Mouse (Mus musculus): ENCODE data around the gene Klk11. TPM values are rescaled to one million over a fixed set of nuclear protein-coding genes. Genes with fewer than 3 reads are reported as not detected.

Gene Klk11
- total RNA-seq (2015), result not detected in 2 replicates
- not detected in 2 replicates for total RNA-seq (2017)

DNA sequence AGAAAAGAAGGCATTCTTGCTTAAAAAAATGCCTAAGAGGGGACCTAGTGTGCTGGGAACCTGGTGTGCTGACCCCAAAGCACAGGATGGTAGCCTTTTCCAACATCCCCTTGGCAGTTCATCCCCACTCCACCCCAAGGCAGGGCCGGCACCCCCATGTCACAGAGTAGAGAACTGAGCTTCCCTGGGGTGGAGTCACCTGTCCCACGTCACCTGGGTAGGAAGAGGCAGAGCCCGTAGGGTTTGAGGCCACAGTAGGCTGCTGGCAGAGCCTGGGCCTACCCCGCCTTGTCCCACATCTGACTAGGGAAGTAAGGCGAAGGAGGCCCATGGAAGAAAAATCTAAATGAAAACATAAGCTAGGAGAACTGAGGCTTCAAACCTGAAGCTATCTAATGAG is at the start of gene Klk11:
TSS of gene Klk11 (plus strand) at position 241 of the 400 bp plus-strand sequence.
- no peak for ATAC-seq (ENCODE audit: poor library complexity, severe bottlenecking)

DNA sequence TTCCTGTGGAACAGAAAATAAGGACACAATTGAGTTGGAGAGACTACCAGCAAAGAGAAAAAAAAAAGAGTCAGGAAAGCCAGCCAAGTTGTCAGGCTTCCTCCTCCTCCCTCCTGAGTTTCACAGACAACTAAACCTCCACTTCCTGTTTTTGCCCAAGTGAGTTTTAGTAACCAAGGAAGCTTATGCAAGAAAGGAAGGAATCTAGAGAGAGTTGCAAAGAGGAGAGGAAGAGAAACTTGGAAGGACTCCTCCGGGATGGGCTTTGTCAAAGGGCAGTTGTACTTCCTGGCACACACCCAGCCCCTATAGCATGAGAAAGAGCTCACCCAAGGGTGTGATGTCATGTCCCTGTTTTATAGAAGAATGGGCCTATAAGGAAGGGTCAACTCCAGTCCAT is 26.6 kb upstream of the Klk11 start:
- peak; percentile 97 for ATAC-seq (ENCODE audit: poor library complexity, severe bottlenecking)

DNA sequence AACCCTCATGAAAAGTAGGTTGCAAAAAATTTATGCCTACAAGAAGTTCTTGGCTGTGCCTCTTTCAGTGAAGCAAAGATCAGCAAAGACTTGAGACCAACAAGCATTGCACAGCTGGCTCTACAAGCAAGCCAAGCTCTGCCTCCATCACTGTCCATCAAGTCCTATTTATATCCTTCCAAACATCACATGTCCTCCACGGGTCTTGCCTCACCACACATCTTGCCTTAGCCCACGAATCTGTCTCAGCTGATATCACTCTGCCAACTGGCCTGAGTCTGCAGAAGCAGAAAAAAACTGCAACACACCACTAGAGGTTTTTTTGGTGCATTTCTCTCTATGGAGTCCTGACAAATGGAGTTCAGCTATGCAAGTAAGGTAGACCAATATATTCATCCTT is 21.6 kb upstream of the Klk11 start:
- ATAC-seq (ENCODE audit: poor library complexity, severe bottlenecking), result no peak

DNA sequence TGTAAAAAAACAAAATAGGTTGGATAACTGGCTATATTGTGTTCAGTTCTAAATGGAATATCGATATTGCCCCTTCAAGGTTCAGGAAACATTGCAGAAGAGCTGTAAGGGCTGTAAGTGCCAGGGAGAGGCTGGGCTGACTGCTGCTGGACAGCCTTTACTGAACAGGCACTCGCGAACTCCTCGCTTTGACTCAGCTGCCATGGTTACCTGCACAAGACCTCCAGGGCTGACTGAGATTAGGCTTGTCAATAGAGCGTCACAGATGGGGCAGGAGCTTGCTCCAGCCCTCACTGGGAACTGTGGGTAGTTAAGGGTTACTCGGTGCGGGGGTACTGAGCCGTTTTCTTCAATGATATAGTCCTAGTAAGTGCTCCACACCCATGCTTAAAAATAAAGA is 7.9 kb upstream of the Klk11 start:
- ATAC-seq (ENCODE audit: poor library complexity, severe bottlenecking), result no peak

DNA sequence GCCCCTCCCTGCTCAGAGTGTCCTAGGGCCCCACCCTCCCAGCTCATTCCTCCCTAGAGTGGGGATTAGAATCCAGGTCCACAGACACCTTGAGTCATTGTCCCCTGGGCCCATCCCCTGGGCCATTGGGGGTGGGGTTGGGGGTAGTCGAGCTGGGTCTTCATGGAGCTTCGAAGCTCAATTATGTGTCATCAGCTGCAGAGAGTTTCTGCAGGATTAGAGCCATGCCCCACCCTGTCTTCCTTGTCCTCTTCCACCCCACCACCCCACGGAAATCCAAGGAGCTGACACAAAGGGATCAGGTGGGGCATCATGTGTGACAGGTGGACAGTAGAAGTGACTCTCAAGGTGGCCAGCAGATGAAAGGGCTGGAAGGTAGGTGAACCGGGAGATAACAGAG is 5.8 kb upstream of the Klk11 start, which contains the start of gene Klk12:
TSS of gene Klk12 (plus strand) at position 301 of the 400 bp plus-strand sequence.
- no peak for ATAC-seq (ENCODE audit: poor library complexity, severe bottlenecking)

DNA sequence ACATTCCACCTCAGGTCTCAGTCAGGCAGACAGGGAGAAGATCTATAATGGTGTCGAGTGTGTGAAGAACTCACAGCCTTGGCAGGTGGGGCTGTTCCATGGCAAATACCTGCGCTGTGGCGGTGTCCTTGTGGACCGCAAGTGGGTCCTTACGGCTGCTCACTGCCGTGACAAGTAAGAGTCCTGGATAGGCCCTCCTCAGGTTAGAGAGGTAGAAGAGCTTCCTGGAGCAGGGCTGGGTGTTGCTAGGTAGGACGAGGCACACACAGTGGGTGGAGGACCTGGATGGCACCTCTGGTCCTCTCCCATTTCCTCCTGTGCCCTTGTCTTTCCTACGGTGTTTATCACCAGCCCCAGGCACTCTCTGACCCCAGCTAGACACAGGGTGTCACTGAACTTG is 4.8 kb upstream of the Klk11 start:
- no peak for ATAC-seq (ENCODE audit: poor library complexity, severe bottlenecking)

DNA sequence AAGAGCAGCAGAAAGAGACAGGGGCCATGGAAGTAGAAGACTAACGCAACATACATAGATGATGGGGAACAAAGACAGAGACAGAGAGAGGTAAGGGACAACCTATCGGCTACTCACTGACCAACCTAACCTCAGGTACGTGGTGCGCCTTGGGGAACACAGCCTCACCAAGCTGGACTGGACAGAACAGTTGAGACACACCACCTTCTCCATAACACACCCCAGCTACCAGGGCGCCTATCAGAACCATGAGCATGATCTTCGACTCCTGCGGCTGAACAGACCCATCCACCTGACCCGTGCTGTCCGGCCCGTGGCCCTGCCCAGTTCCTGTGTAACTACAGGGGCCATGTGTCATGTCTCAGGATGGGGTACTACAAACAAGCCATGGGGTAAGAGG is 3.7 kb upstream of the Klk11 start:
- no peak for ATAC-seq (ENCODE audit: poor library complexity, severe bottlenecking)

DNA sequence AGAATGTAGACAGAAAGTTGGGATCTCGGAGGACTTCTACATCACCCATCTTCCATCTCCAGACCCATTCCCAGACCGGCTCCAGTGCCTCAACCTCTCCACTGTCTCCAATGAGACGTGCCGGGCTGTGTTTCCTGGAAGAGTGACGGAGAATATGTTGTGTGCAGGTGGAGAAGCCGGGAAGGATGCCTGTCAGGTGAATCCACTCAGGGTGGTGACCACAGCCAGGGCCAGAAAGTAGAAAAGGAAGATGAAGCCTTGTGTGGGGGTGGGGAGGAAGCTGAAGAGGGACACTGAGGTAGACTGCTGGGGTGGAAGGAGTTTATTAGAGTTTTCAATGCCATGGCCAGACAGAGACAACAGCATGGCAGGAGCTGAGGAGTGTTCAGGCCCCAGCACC is 2.5 kb upstream of the Klk11 start:
- no peak for ATAC-seq (ENCODE audit: poor library complexity, severe bottlenecking)

DNA sequence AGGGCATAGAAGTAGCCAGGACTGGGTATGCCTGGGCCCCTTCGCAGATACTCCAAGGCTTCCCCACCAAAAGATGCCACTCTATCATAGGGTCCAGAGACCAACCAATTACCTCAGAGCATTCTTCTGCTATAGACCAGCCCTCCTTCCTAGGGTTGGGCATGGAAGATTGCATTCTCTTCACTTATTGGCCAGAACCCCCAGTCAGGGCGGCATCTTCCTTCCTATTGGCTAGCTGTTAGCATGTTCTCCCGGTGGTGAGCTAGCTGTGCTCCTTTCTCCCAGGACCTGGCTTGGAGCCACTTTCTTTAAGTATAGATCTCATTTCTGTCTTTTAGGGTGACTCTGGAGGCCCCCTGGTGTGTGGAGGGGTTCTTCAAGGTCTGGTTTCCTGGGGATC is 1.5 kb upstream of the Klk11 start:
- ATAC-seq (ENCODE audit: poor library complexity, severe bottlenecking), result no peak

DNA sequence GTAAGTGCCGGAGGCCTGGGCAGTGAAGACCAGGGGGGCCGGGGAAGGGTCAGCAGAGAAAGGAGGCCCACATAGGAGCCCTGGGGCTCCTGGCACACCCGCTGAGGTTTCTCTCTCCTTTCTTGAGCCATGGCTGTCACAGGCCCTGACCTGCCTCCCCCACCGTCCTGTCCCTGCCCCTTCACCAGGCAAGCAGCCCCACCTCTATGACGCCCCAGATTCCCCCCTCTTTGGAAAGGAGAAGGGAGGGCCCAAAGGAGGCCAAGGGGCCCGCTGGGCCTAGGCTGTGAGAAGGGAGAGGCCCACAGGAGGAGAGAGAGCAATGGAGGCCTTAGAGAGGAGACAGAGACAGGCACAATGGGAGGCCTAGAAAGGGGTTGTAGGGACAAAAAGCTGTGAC is 398 bp downstream of the Klk11 start:
- no peak for ATAC-seq (ENCODE audit: poor library complexity, severe bottlenecking)

DNA sequence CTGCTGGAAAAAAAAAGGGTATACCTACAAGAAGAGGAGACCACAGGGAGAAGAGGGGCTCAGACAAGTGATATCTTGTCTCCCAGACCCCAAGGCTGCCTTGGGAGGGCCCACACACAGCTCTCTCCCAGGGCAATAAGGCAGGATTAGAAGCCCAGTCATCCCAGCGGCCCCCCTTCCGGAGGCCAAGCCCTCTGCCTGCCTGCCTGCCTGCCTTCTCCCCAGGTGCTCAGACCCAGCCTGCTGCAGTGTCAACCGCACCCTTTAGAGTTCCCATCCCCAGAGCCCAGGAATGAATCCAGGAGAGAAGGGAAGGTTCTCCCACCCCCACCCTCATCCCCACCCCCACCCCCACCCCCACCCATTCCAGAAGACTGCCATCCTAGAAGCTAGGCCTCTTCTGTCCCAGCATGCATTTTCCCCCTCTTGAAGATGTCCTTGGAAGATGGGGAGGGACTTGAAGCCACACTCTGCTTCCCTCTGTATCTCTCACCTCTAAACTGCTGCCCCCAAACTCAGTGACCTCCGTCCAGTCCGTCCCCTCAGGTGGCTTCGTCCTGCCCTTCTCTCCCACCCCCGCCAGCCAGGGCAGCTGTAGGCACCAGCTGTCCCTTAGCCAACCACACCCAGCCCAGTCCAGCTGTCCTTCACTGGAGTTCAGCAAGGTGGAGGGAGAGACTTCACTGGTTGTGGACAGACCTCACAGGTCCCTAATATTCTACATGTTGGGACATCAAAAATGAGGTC is 1.1 kb downstream of the Klk11 start:
- ATAC-seq (ENCODE audit: poor library complexity, severe bottlenecking), result no peak

DNA sequence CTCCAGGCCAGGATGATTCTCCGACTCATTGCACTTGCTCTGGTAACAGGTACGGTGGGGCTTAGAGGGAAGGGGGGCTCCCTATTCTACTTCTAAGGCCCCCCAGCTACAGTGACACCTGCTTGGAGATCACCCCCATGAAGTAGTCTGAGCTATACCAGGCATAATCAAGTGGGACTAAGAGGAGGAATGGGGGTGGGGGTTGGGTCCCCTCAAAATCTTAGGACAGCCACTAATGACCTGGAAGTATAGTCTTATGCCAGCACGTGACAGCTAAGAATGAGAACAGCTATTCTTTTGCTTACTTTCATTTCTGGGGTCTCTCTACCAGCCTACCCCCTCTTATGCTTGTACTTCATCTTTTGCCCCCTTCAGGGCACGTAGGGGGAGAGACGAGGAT is 2.1 kb downstream of the Klk11 start:
- no peak for ATAC-seq (ENCODE audit: poor library complexity, severe bottlenecking)

DNA sequence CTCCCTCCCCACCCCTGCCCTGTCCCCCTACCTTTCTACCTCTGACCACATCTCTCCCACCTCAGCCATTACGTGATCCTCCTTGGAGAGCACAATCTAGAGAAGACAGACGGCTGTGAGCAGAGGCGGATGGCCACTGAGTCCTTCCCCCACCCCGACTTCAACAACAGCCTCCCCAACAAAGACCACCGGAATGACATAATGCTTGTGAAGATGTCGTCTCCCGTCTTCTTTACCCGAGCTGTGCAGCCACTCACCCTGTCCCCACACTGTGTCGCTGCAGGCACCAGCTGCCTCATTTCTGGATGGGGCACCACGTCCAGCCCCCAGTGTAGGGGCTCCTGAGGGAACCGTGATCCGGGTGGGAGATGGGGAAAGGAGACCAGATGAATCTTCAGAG is 3.0 kb downstream of the Klk11 start:
- ATAC-seq (ENCODE audit: poor library complexity, severe bottlenecking), result no peak

DNA sequence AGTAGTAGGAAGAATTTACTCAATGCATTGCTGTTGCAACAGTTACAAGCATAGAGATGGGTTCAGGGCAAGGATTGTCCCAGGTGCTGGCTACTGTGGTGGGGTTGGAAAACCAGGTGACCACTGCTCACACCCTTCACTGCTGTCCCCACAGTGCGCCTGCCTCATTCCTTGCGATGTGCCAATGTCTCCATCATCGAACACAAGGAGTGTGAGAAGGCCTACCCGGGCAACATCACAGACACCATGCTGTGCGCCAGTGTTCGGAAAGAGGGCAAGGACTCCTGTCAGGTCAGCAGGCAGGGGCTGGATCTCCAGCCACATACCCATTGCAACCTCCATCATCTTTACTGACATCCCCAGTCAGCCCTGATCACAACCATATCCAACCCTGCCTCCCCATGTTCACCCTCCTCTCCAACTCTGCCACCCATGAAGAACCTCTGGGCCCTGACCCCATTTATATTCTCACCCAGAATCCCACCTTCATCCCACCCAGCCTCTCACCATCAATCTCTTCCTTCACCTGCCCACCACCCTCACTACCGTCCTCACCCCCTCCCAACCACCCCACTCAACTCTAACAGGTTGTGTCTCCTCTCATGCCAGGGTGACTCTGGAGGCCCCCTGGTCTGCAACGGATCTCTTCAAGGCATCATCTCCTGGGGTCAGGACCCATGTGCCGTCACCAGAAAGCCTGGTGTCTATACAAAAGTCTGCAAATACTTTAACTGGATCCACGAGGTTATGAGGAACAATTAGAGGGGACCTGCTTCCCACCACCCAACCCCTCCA is 4.0 kb downstream of the Klk11 start:
- ATAC-seq (ENCODE audit: poor library complexity, severe bottlenecking), result no peak

DNA sequence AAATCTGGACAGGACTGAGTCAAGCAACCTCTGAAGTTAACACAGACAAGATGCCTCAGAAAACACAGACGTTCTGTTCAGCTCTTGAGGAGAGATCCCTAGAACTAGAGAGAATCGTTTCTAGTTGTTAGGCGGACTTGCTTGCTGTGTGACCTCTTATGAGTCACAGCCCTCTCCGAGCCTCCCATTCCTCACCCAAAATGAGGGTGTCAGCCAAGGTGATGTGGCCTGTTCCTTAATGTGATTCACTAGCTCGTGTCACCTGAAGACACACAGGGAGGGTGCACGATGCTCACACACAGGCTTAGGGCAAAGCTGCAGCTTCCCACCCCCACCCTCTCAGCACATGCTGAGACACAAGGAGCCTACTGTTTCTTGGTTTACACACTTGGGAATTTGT is 5.8 kb downstream of the Klk11 start:
- ATAC-seq (ENCODE audit: poor library complexity, severe bottlenecking), result no peak

DNA sequence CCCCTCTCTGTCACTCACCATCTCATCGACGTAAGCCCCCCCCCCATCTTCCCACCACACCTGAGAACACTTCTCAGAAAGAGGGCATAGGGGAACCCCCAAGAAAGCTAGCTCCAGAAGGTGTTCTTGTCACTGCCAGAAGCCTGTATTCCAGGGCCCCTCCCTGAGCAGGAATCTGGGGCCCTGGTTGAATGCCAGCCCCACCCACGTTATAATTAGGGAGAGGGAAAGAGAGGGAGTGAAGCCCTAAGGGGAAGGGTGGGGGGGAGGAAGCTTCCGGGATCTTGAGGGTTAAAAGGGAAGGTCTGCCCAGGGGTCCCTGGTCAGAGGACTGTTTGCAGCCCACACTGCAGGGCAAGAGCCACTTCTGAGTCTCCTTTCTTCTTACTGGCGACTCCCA is 6.3 kb downstream of the Klk11 start, which contains the start of gene Klk10:
TSS of gene Klk10 (plus strand) at position 290 of the 400 bp plus-strand sequence.
- ATAC-seq (ENCODE audit: poor library complexity, severe bottlenecking), result no peak

DNA sequence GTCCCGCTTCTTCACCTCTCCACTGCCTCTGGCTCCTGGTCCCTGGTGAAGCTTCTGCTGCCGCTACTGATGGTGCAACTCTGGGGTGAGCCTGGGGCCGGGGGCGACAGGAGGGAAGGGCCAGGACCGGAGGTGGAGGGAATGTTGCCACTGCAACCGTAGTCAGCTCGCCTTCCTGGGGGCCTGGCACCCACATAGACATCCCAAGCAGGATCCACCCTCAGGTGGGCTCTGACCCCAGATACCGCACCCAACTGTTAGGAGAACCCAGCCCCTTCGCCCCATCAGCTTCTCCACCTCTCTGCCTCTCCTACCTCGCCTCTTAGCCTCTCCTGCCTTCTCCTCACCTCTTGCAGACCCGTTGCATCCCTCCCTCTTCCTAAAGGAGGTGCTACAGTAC is 7.1 kb downstream of the Klk11 start:
- no peak for ATAC-seq (ENCODE audit: poor library complexity, severe bottlenecking)

DNA sequence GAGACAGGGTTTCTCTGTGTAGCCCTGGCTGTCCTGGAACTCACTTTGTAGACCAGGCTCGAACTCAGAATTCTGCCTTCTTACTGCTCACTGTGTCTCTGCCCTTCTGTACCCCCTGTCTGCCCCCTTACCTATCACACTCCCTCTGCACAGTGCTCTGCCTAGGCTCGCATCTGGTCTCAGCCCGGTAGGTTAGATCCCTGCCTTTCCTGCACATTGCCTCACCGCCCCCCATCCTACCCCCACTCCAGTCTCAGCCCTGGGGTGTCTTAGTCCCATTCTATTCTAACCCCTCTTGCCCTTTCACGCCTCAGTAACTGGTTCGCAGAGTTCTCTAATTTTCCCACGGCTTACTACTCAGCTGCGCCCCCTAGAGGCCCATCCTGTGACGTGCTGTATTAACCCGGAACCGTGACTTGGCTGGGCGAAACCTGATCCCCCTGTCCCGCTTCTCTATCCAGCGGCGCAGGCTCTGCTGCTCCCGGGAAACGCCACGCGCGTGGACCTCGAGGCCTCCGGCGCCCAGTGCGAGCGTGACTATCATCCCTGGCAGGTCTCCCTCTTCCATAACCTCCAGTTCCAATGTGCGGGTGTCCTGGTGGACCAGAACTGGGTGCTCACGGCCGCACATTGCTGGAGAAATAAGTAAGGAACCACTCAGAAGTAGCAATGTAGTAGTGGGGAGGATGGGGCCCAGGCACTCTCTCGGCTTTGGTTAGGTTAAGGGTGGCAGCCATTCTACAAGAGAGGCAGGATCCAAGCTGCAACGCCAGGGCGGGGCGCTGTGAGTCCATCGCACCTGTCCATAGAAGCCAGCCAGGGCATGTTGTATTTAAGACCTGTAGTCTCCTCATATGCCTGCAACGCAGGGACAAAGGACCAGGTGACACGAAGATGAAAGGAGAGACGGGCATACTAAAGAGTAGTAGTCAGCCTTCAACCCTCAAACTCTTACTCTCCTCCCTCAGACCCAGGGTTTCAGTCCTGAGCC is 8.2 kb downstream of the Klk11 start:
- peak; percentile 96 for ATAC-seq (ENCODE audit: poor library complexity, severe bottlenecking)

DNA sequence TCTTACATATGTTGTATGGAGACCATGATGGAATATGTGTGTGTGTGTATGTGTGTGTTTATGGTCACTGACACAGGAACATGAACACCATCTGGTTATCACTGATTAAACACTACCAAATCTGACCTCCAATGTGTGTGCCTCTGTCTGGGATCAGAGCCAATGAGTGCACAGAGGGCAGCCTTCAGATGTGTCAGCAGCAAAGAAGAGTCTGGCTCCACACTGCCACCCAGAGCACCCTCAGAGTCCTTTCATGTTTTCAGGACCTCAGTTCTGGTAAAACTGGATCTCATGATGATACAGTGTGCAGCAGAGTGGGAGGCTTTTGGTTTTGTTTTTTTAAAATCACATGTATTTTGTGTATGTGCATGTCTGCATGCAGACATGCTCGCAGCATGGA is 10.9 kb downstream of the Klk11 start:
- ATAC-seq (ENCODE audit: poor library complexity, severe bottlenecking), result no peak

DNA sequence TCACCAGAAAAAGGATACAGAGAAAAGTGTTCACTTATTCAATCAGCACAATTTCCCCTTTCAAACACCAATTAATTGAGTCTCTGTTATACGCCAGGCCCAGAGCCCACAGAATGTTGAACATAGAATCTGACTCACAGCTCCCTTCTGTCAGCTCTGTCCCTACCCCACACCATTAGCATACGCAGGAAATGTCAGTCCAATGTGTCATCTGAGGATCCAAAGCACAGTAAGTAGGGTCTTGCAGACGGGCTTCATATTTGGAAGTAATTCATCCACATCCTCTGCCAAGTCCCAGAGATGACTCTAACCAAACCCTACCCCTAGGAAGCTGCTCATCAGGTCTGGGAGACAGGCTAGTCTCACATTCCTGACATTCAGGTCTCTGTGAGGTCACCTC is 13.7 kb downstream of the Klk11 start:
- no peak for ATAC-seq (ENCODE audit: poor library complexity, severe bottlenecking)

DNA sequence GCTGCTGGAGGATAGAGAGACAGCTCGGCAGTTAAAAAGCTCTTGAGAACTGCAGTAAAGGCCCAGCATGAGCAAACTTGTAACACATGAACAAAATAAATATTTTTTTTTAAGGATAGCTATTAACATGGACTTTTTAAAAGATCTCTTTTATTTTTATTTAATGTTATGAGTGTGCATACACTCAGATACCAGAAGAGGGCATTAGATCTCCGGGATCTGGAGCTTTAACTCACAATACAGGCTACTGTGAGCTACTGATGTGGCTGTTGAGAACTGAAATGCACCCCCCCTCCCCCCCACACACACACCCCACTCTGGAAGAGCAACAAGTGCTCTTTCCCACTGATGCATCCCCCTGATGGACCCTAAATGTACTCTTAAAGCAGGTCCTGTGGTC is 14.9 kb downstream of the Klk11 start:
- no peak for ATAC-seq (ENCODE audit: poor library complexity, severe bottlenecking)
